Mouse (Mus musculus): Measurements from ENCODE around the gene Golga2. TPM values are rescaled to one million over a fixed set of nuclear protein-coding genes. Genes with fewer than 3 reads are reported as not detected.

Gene Golga2
- total and polyA plus RNA-seq, 2 experiments from 2014 or later = 23.4 to 46.7 TPM

DNA sequence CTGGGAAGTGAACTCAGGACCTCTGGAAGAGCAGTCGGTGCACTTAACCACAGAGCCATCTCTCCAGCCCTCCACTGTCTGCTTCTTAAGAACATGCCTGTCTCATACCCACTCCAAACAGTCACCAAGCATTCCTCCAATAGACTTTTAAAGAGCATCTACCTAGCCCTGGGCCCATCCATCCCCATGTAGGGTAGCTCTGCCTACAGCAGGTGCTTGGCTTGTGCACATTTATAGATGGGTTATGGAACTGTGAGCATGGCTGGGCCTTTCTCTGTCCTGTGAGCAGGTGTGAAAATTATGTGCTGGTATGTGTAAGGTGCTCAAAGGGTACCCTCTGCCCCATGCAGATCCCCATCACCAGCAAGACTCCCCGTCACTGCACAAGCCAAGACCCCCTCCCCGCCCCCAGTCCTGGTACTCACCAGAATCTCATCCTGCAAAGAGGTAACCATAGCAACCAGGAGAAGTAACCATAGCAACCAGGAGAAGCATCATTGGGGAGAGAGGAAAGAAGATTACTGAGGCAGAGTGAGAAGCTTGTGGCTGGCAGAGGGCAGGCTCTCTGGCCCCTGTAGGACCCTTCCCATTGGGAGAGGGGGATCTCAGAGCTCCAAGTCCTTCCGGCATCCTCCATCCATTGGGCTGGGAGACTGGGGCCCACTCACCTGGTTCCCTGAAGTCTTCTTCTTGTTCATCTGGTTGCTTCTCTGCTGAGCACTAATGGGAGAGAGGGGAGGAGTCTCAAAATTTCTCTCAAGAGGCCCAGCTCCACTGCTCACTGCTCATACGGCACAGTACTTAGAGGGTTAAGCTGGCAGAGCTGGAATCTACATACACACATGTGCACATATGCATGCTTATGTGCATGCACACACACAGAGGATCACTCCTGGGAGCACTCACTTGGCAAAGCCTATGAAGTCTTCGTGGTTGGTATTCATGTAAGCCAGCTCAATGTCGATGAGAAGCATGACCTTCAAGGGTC lies 35.9 kb downstream of the Golga2 start:
- Histone ChIP-seq H3K9ac (replicated peaks; ENCODE audit: low read depth, low read length) (no peak overlapping the region), H3K4me2 (ENCODE audit: low read depth, low read length) (no peak overlapping the region), H3K4me3 (ENCODE audit: low read depth, low read length) (no peak overlapping the region), H3K27me3 (ENCODE audit: control insufficient read depth, insufficient read depth, low read length) (peaks cover 9% of the 10 kb centered on the region; the same call in 1 of the 2 replicates), H3K36me3 (replicated peaks; ENCODE audit: control insufficient read depth, insufficient read depth, low read length) (no peaks in the 10 kb centered on the region), H3K4me1 (ENCODE audit: control insufficient read depth, insufficient read depth) (0 out of 2 replicates have a peak, but pooled peaks cover 2% of the 10 kb centered on the region), H3K27ac (ENCODE audit: low read depth) (no peak overlapping the region), H3K9me3 (replicated peaks; ENCODE audit: control insufficient read depth, low read length) (no peaks in the 10 kb centered on the region)
- ATAC-seq (ENCODE audit: insufficient read depth, low read depth) = no peak
- no peak for DNase-seq (ENCODE audit: low spot score)
- 70% methylated on average over 7 of the region's 7 CpGs for WGBS
- TF ChIP-seq CTCF (IDR thresholded peaks at IDR 0.05; ENCODE audit: low read depth) (no peak), EP300 (IDR thresholded peaks at IDR 0.05; ENCODE audit: low read depth) (no peak)

DNA sequence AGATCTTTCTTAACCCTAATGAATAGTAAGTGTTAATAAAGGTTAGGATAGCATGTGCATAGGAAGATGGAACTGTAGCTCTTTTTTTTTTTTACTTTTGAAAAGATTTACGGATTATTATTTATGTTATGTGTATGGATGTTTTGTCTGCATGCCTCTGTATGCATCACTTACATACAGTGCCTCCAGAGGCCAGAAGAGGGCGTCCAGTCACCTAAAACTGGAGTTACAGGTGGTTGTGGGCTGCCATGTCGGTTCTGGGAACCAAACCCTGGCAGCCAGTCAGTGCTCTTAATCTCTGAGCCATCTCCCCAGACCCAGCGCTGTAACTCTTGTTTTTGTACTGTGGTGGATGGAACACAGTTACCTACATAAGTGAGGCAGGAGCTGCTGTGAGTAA lies 37.1 kb downstream of the Golga2 start:
- H3K36me3 ChIP-seq (replicated peaks; ENCODE audit: control insufficient read depth, insufficient read depth, low read length) = no peaks in the 10 kb centered on the region
- no peaks in the 10 kb centered on the region for H3K4me1 ChIP-seq (ENCODE audit: control insufficient read depth, insufficient read depth)
- no peaks in the 10 kb centered on the region for H3K27me3 ChIP-seq (ENCODE audit: control insufficient read depth, insufficient read depth, low read length)
- TF ChIP-seq CTCF (IDR thresholded peaks at IDR 0.05; ENCODE audit: low read depth) = no peak
- no peak for TF ChIP-seq EP300 (IDR thresholded peaks at IDR 0.05; ENCODE audit: low read depth)
- no peak overlapping the region for H3K4me2 ChIP-seq (ENCODE audit: low read depth, low read length)
- WGBS = 62% methylated on average over 4 of the region's 4 CpGs
- no peak for DNase-seq (ENCODE audit: low spot score)
- H3K9me3 ChIP-seq (replicated peaks; ENCODE audit: control insufficient read depth, low read length) = no peaks in the 10 kb centered on the region
- no peak overlapping the region for H3K9ac ChIP-seq (replicated peaks; ENCODE audit: low read depth, low read length)
- no peak overlapping the region for H3K27ac ChIP-seq (ENCODE audit: low read depth)
- H3K4me3 ChIP-seq (ENCODE audit: low read depth, low read length) = no peak overlapping the region
- no peak for ATAC-seq (ENCODE audit: insufficient read depth, low read depth)

DNA sequence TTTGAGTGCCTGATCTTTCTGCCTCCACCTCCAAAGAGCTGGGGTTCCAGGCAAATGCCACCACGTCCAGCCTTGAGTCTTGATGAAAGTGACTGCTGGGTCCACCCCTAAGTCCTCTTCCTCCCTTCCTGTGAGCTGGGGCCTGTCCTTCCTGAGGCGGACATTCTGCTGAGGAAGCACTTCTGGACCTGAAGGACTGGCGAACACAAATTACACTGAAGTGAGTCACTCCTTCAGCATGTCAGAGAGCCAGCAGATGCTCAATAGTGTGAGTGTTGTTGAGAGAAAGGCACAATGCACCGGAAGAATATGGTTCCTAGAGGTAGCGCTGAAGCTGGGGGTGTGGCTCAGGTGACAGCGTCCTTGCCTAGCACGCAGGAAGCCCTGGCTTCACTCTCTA lies 38.2 kb downstream of the Golga2 start:
- H3K4me3 ChIP-seq (ENCODE audit: low read depth, low read length) = no peak overlapping the region
- H3K27me3 ChIP-seq (ENCODE audit: control insufficient read depth, insufficient read depth, low read length) = no peaks in the 10 kb centered on the region
- no peaks in the 10 kb centered on the region for H3K36me3 ChIP-seq (replicated peaks; ENCODE audit: control insufficient read depth, insufficient read depth, low read length)
- no peaks in the 10 kb centered on the region for H3K9me3 ChIP-seq (replicated peaks; ENCODE audit: control insufficient read depth, low read length)
- H3K27ac ChIP-seq (ENCODE audit: low read depth) = no peak overlapping the region
- H3K4me2 ChIP-seq (ENCODE audit: low read depth, low read length) = no peak overlapping the region
- 44% methylated on average over 7 of the region's 7 CpGs for WGBS
- no peak overlapping the region for H3K9ac ChIP-seq (replicated peaks; ENCODE audit: low read depth, low read length)
- ATAC-seq (ENCODE audit: insufficient read depth, low read depth) (no peak; the same call in 1 of the 2 replicates), DNase-seq (ENCODE audit: low spot score) (no peak)
- TF ChIP-seq CTCF (IDR thresholded peaks at IDR 0.05; ENCODE audit: low read depth) = no peak
- no peaks in the 10 kb centered on the region for H3K4me1 ChIP-seq (ENCODE audit: control insufficient read depth, insufficient read depth)

DNA sequence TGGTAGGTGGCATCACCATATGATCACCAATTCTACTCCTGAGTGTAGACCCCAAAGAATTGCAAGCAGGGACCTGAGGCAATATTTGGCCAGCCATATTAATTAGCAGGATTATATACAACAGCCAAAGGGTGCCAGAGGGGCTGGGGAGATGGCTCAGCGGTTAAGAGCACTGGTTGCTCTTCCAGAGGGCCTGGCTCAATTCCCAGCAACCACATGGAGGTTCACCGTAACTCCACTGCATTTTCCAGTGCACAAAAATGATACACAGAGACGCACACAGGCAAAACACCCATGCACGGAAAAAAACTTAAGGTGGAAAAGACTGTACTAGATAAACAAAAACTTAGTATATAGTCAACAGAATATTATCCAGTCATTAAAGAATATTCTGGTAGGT lies 40.0 kb downstream of the Golga2 start:
- Histone ChIP-seq H3K9me3 (replicated peaks; ENCODE audit: control insufficient read depth, low read length) (no peaks in the 10 kb centered on the region), H3K27ac (ENCODE audit: low read depth) (no peak overlapping the region), H3K4me1 (ENCODE audit: control insufficient read depth, insufficient read depth) (no peaks in the 10 kb centered on the region), H3K9ac (replicated peaks; ENCODE audit: low read depth, low read length) (no peak overlapping the region), H3K36me3 (replicated peaks; ENCODE audit: control insufficient read depth, insufficient read depth, low read length) (no peaks in the 10 kb centered on the region), H3K4me2 (ENCODE audit: low read depth, low read length) (no peak overlapping the region), H3K27me3 (ENCODE audit: control insufficient read depth, insufficient read depth, low read length) (0 out of 2 replicates have a peak, but pooled peaks cover 1% of the 10 kb centered on the region), H3K4me3 (ENCODE audit: low read depth, low read length) (no peak overlapping the region)
- no peak for ATAC-seq (ENCODE audit: insufficient read depth, low read depth)
- no peak for TF ChIP-seq EP300 (IDR thresholded peaks at IDR 0.05; ENCODE audit: low read depth)
- no peak for TF ChIP-seq CTCF (IDR thresholded peaks at IDR 0.05; ENCODE audit: low read depth)
- 67% methylated on average over 4 of the region's 4 CpGs for WGBS
- no peak for DNase-seq (ENCODE audit: low spot score)

DNA sequence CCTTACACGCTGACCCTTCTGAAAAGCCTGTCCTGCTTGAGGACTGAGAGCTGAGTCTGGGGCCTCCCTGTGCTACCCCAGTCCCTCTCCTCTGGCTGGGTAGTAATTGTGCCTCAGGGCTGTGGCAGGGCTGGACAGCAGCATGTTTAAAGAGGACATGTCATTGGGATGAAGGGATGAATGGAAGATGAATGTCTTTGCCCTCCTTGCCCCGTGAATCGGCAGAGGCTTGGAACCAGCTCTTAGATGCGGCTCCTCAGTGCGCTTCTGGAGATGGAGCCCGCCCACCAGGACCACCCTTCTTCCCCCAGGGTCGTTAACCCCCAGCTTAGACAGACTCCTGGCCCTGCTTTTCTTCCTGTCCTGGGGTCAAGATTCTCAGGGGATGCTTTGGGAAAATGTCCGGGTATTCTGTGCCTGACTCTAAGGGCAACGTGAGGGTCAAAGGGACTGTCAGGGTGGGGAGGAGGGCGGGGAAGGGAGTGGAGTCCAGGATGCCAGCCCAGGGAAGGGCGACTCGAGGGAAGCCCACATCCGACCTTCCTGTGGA lies 41.8 kb downstream of the Golga2 start:
- 45% methylated on average over 13 of the region's 13 CpGs for WGBS
- ATAC-seq (ENCODE audit: insufficient read depth, low read depth) = no peak

More for the DNA sequence above, 41.8 kb downstream of the Golga2 start:
- Histone ChIP-seq H3K27ac (ENCODE audit: low read depth) (no peak overlapping the region), H3K4me1 (ENCODE audit: control insufficient read depth, insufficient read depth) (no peaks in the 10 kb centered on the region), H3K27me3 (ENCODE audit: control insufficient read depth, insufficient read depth, low read length) (peaks cover 15% of the 10 kb centered on the region; the same call in 1 of the 2 replicates), H3K36me3 (replicated peaks; ENCODE audit: control insufficient read depth, insufficient read depth, low read length) (no peaks in the 10 kb centered on the region), H3K9ac (replicated peaks; ENCODE audit: low read depth, low read length) (no peak overlapping the region), H3K4me3 (ENCODE audit: low read depth, low read length) (no peak overlapping the region), H3K9me3 (replicated peaks; ENCODE audit: control insufficient read depth, low read length) (no peaks in the 10 kb centered on the region), H3K4me2 (ENCODE audit: low read depth, low read length) (no peak overlapping the region)
- DNase-seq (ENCODE audit: low spot score) = no peak
- TF ChIP-seq CTCF (IDR thresholded peaks at IDR 0.05; ENCODE audit: low read depth) (no peak), EP300 (IDR thresholded peaks at IDR 0.05; ENCODE audit: low read depth) (no peak)

Measured in heart, postnatal 0 days (tissue).